Mouse (Mus musculus) T-helper 2 cell (primary cell): ENCODE results near the gene Dffb.

Source experiments
- in situ Hi-C: fragments of 300-600 bp; cut with MboI, MseI; formaldehyde crosslinking; loops from one replicate; pipeline ENCODE4 v1.15.1; 2025; ENCODE audit warnings: high pct_unique_total_duplicates

Dffb gene

GRCm38 (mm10) chr4:153974431-153975291 is at the start of gene Dffb, which contains the start of gene Cep104:
Dffb (minus strand) TSS chr4:153975126.
Cep104 (plus strand) TSS chr4:153975194.
- in situ Hi-C loops, result loop anchor here (5.0 to 25.0 kb wide), 3 partner anchors 38 to 1537 kb away; partner anchors contain the start of genes Lrrc47 and Ski

- in situ Hi-C loops, result no loop called here
Measured at GRCm38 (mm10) chr4:154023754-154024601, 49.1 kb upstream of the Dffb start.

- in situ Hi-C loops, result no loop called here
Measured at GRCm38 (mm10) chr4:154022844-154023243, 47.9 kb upstream of the Dffb start.

- in situ Hi-C loops, result no loop called here
Measured at GRCm38 (mm10) chr4:154022407-154022806, 47.5 kb upstream of the Dffb start.

- in situ Hi-C loops, result no loop called here
Measured at GRCm38 (mm10) chr4:154021432-154021831, 46.5 kb upstream of the Dffb start.

GRCm38 (mm10) chr4:154019571-154019970 is 44.6 kb upstream of the Dffb start:
- in situ Hi-C loops, result no loop called here

GRCm38 (mm10) chr4:154015476-154015875 is 40.5 kb upstream of the Dffb start:
- in situ Hi-C loops, result no loop called here

- in situ Hi-C loops, result loop anchor here (5.0 kb wide), 1 partner anchor 35 kb away; the partner anchor contains the start of genes Cep104 and Dffb
Measured at GRCm38 (mm10) chr4:154012132-154012882, 37.4 kb upstream of the Dffb start.

- in situ Hi-C loops, result loop anchor here (5.0 kb wide), 1 partner anchor 34 kb away; the partner anchor contains the start of genes Cep104 and Dffb
Measured at GRCm38 (mm10) chr4:154011646-154012089, 36.7 kb upstream of the Dffb start, which contains the start of gene Lrrc47. Lrrc47 (plus strand) TSS chr4:154011731.

- in situ Hi-C loops, result loop anchor here (5.0 kb wide), 1 partner anchor 34 kb away; the partner anchor contains the start of genes Cep104 and Dffb
Measured at GRCm38 (mm10) chr4:154010907-154011645, 36.1 kb upstream of the Dffb start.

- in situ Hi-C loops, result no loop called here
Measured at GRCm38 (mm10) chr4:154007759-154008158, 32.8 kb upstream of the Dffb start.

- in situ Hi-C loops, result no loop called here
Measured at GRCm38 (mm10) chr4:154006264-154006663, 31.3 kb upstream of the Dffb start.

GRCm38 (mm10) chr4:154005488-154005887 is 30.6 kb upstream of the Dffb start:
- in situ Hi-C loops, result no loop called here

- in situ Hi-C loops, result no loop called here
Measured at GRCm38 (mm10) chr4:153993505-153993904, 18.6 kb upstream of the Dffb start.

- in situ Hi-C loops, result no loop called here
Measured at GRCm38 (mm10) chr4:153992715-153993114, 17.8 kb upstream of the Dffb start.

GRCm38 (mm10) chr4:153980470-153980869 is 5.5 kb upstream of the Dffb start:
- in situ Hi-C loops, result no loop called here

- in situ Hi-C loops, result loop anchor here (5.0 kb wide), 1 partner anchor 33 kb away; the partner anchor contains the start of gene Lrrc47
Measured at GRCm38 (mm10) chr4:153979243-153979642, 4.3 kb upstream of the Dffb start.

- in situ Hi-C loops, result loop anchor here (5.0 kb wide), 1 partner anchor 37 kb away; the partner anchor contains the start of gene Lrrc47
Measured at GRCm38 (mm10) chr4:153975768-153976167, 842 bp upstream of the Dffb start.

- in situ Hi-C loops, result loop anchor here (5.0 kb wide), 1 partner anchor 37 kb away; the partner anchor contains the start of gene Lrrc47
Measured at GRCm38 (mm10) chr4:153975292-153975662, 351 bp upstream of the Dffb start.

- in situ Hi-C loops, result loop anchor here (25.0 kb wide), 2 partner anchors 1244 to 1531 kb away; partner anchors contain the start of gene Ski
Measured at GRCm38 (mm10) chr4:153968063-153968462, 6.9 kb downstream of the Dffb start.
